Mouse (Mus musculus) lung, embryonic 16.5 days (tissue): ENCODE results near the gene Fcgr4. TPM values are rescaled to one million over a fixed set of nuclear protein-coding genes. Genes with fewer than 3 reads are reported as not detected.
"Not testable (repeated sequence)": the region's sequence is repeated elsewhere in the genome, so short reads cannot be mapped to it uniquely, and the experiment has no call there.

Source experiments
- ATAC-seq: fragments of 200-750 bp; cut with Nextera tagmentation; 2 replicates; pipeline ENCODE4 v1.8.0; 2017; ENCODE audit warnings: low read depth, mild to moderate bottlenecking, moderate library complexity
- H3K27ac ChIP-seq: fragments of 300-500 bp; sonication (generic); 2 replicates; pipeline ENCODE4 v1.5.1; 2014; ENCODE audit warnings: mild to moderate bottlenecking, control low read depth, low read length
- H3K27me3 ChIP-seq: fragments of 300-500 bp; sonication (generic); 2 replicates; pipeline ENCODE4 v1.6.1; 2014; ENCODE audit warnings: low read depth, low read length, mixed read lengths; ENCODE audit not compliant: control insufficient read depth, insufficient read depth
- H3K36me3 ChIP-seq: fragments of 300-500 bp; sonication (generic); 2 replicates; pipeline ENCODE4 v1.6.1; 2014; ENCODE audit warnings: low read length; ENCODE audit not compliant: control insufficient read depth, insufficient read depth
- H3K4me1 ChIP-seq: fragments of 300-500 bp; sonication (generic); replicated peaks from 2 replicates; pipeline ENCODE4 v1.6.1; 2014; ENCODE audit warnings: low read length, mixed read lengths; ENCODE audit not compliant: control insufficient read depth, insufficient read depth
- H3K4me2 ChIP-seq: fragments of 300-500 bp; sonication (generic); 2 replicates; pipeline ENCODE4 v1.6.1; 2014; ENCODE audit warnings: low read depth, low read length, control low read depth
- H3K4me3 ChIP-seq: fragments of 300-500 bp; sonication (generic); 2 replicates; pipeline ENCODE4 v1.5.1; 2014; ENCODE audit warnings: mild to moderate bottlenecking, low read length, control low read depth
- H3K9ac ChIP-seq: fragments of 300-500 bp; sonication (generic); 2 replicates; pipeline ENCODE4 v1.6.1; 2014; ENCODE audit warnings: low read length, control low read depth
- H3K9me3 ChIP-seq: fragments of 300-500 bp; sonication (generic); 2 replicates; pipeline ENCODE4 v1.6.1; 2016; ENCODE audit warnings: low read length; ENCODE audit not compliant: control insufficient read depth
- WGBS: fragments of 180-500 bp; shearing (Covaris S2); extraction: QIAGEN DNeasy Blood & Tissue Kit; methylation state at CpG from one replicate; pipeline ENCODE4 v1.1.7; 2014; 5-methylcytosine and 5-hydroxymethylcytosine counted together
- microRNA-seq: library from miRNA; unstranded; fragments of <30 nt; microRNA quantifications from one replicate; pipeline ENCODE4, GENCODE M21; 2016
- polyA plus RNA-seq: library from polyadenylated mRNA; unstranded; fragments of >200 nt; fragmentation: Nextera tagmentation; extraction: Ambion mirVana; gene quantifications from 2 replicates; pipeline ENCODE4 v1.2.1, GENCODE M21; 2015

Fcgr4 gene
- polyA plus RNA-seq, 1 experiment from 2014 or later = 0.39 TPM

- 0% methylated on average over 1 of the region's 35 CpGs for WGBS
- H3K4me2 ChIP-seq, H3K4me1 ChIP-seq, H3K9ac ChIP-seq, H3K36me3 ChIP-seq, H3K27ac ChIP-seq, H3K4me3 ChIP-seq, H3K9me3 ChIP-seq: not testable (repeated sequence)
- peaks cover 16% of the 10 kb centered on the region for H3K27me3 ChIP-seq
- peak; percentile 72 for ATAC-seq
These were observed 60.6 kb downstream of the Fcgr4 start for GRCm38 (mm10) chr1:171079345-171079744.

Small RNA genes within 50 kb of the gene (microRNA-seq; reads per million reads assigned to microRNA genes)
- gene Gm27552 = not detected
- 3.8 reads per million, percentile 13 among the genes with 10 or more reads in this experiment for gene Mir6546

Other genes with a start within 250 kb of the Fcgr4 start
- 10.5 and 11.1 TPM in 2 replicates for gene Atf6, start 151.1 kb upstream of the Fcgr4 start, polyA plus RNA-seq
- 0.20 TPM in 1 of 2 replicates, not detected in the other for gene Gm26620, start 133.9 kb upstream of the Fcgr4 start, polyA plus RNA-seq
- gene Dusp12, start 133.4 kb upstream of the Fcgr4 start, polyA plus RNA-seq = 29.2 and 34.7 TPM in 2 replicates
- gene Fcrlb, start 106.0 kb upstream of the Fcgr4 start, polyA plus RNA-seq = not detected in 2 replicates
- not detected in 2 replicates for gene Fcrla, start 91.3 kb upstream of the Fcgr4 start, polyA plus RNA-seq
- gene Fcgr2b, start 42.4 kb upstream of the Fcgr4 start, polyA plus RNA-seq = 3.0 and 4.2 TPM in 2 replicates
- gene Fcgr3, start 46.0 kb downstream of the Fcgr4 start, polyA plus RNA-seq = 12.7 and 19.3 TPM in 2 replicates
- gene Cfap126, start 95.0 kb downstream of the Fcgr4 start, polyA plus RNA-seq = 15.7 and 20.4 TPM in 2 replicates
- 263 and 285 TPM in 2 replicates for gene Sdhc, start 131.7 kb downstream of the Fcgr4 start, polyA plus RNA-seq
- 0.78 and 1.3 TPM in 2 replicates for gene Mpz, start 131.8 kb downstream of the Fcgr4 start, polyA plus RNA-seq
- gene Pcp4l1, start 177.3 kb downstream of the Fcgr4 start, polyA plus RNA-seq = 6.6 and 7.2 TPM in 2 replicates
- 0.19 and 0.23 TPM in 2 replicates for gene Nr1i3, start 195.1 kb downstream of the Fcgr4 start, polyA plus RNA-seq
- 32.0 and 33.3 TPM in 2 replicates for gene Tomm40l, start 203.6 kb downstream of the Fcgr4 start, polyA plus RNA-seq
- gene Apoa2, start 206.1 kb downstream of the Fcgr4 start, polyA plus RNA-seq = 13.3 and 111 TPM in 2 replicates
- gene Fcer1g, start 215.4 kb downstream of the Fcgr4 start, polyA plus RNA-seq = 52.8 and 59.4 TPM in 2 replicates
- 8.4 and 9.2 TPM in 2 replicates for gene Adamts4, start 231.5 kb downstream of the Fcgr4 start, polyA plus RNA-seq
- gene Ndufs2, start 232.5 kb downstream of the Fcgr4 start, polyA plus RNA-seq = 227 and 230 TPM in 2 replicates